Mouse (Mus musculus): ENCODE results near the gene Tbx6.

GRCm38 (mm10) chr7:126767001-126767400 is 14.3 kb upstream of the Tbx6 start:
- TF ChIP-seq CTCF (IDR thresholded peaks at IDR 0.05; ENCODE audit: control insufficient read depth, insufficient read depth, low read length) (no peak), POLR2A (IDR thresholded peaks at IDR 0.05; ENCODE audit: borderline replicate concordance, control insufficient read depth, low read depth, low read length) (no peak)

Data from bone marrow, adult 2 months (tissue).